Mouse (Mus musculus): ENCODE measurements at regions not wholly inside any gene's neighbourhood (a gene's known extent, or its start where the extent isn't known, plus 50 kb on each side); places are given as distances from the start of the nearest gene placed in this dataset.

- no peak for TF ChIP-seq POLR2A (IDR thresholded peaks at IDR 0.05; ENCODE audit: low read depth, low read length)
- peak; percentile 18; the same call in 1 of the 2 replicates for TF ChIP-seq CTCF (IDR thresholded peaks at IDR 0.05; ENCODE audit: extremely low read depth, insufficient read length, insufficient replicate concordance, low read depth, low read length)
These were observed 66.3 kb upstream of the Lmcd1 start for GRCm38 (mm10) chr6:112207229-112207628.
